Mouse (Mus musculus): ENCODE measurements around the gene Kcnd2.

Kcnd2 gene

DNA sequence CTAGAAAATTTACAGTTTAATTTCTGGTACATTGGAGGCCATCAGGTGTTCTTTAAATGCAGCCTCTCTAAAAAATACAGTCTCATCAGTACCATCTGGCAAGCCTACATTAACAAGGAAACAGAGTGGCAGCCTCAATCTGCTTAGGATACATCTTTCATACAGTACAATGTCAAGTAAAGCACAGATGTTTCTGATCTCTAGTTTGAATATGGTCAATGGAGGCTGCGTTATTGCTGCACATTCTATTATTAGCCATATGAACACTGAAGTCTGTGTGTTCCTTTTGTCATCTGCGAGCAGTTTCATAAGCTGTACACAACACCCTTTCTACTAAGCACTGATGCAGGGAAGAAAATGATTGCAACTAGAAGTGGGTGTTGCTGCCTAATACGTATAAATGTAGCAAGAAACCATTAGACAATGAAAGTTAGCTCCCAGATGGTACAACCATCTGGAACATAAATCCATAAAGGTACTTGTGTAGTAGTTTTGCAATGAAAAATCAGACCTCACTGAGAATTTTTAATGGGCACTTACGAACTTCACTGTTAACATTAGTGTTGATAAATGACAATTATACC lies 209.0 kb downstream of the Kcnd2 start:
- DNase-seq (ENCODE audit: low read depth, low spot score) = no peak

- DNase-seq (ENCODE audit: low read depth, low spot score) = no peak
Observed at GRCm38 (mm10) chr6:21431120-21431519, 215.8 kb downstream of the Kcnd2 start.

- DNase-seq (ENCODE audit: low read depth, low spot score) = no peak
Observed at GRCm38 (mm10) chr6:21464719-21465118, 249.4 kb downstream of the Kcnd2 start.

DNA sequence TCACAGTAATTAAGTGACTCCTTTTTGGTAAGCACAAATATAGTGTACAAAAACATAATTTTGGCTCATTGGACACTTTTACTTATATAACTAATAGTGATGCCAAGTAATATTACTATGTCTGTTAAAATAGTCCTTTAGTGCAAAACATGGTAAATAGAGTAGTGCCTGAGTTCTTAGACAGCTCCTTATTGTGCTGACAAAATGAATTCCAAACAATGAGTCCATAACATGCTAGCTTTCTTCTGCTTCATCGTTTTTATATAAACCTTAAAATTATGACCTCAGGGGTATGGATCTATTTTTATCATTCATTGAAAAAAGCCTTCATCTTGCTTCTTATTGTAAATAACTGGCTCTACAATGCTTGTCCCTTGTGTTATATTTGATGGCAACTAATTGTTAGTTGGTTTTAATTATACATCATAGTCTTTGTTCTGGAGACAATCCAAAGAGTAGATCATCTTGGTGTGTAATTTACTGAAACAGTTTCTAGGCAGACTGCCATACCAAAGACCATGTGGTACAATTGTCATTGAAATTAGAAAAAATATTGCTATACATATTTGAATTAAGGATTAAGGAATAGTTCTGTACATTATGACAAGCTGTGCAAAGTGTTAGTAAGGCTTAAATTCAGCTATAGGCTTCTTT lies 256.7 kb downstream of the Kcnd2 start:
- DNase-seq (ENCODE audit: low read depth, low spot score) = no peak

DNA sequence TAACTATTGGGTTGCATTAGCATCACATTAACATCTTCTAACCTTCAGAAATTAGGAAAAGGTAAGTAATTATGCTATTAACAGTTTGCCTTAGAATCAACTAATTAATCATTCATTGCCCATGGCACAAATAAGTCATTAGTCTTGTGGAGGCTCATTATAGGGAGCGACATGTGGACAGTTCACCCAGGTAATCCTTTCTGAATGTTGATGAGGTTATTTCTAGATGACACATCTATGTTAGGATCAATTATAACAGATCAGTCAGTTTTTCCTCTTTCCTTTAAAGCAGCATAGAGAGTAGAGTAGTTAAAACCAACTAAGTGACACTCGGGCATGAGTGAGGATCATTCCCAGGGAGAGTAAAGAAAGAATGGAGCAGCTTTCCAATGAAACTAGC lies 267.4 kb downstream of the Kcnd2 start:
- no peak for DNase-seq (ENCODE audit: low read depth, low spot score)

DNA sequence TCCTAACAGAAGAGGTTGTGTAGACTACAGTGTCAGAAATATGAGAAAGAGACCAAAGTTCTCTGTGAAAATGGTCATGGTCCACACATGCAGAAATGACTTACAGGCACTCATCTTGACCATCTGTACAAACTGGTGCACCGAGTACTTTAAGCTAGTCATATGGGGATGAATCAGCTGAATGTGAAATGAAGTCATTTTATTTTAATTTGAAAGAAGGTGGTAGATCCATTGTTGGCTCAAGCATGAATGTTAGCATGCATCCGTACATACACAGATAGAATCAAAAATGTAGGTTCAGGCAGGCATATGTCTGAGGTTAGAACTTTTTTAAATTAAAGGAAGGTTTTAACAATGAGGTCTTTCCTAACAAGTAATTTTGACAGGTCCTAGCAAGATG lies 273.2 kb downstream of the Kcnd2 start:
- no peak for DNase-seq (ENCODE audit: low read depth, low spot score)

- no peak for DNase-seq (ENCODE audit: low read depth, low spot score)
Observed at GRCm38 (mm10) chr6:21502921-21503320, 287.6 kb downstream of the Kcnd2 start.

GRCm38 (mm10) chr6:21510621-21511239 lies 295.4 kb downstream of the Kcnd2 start:
- DNase-seq (ENCODE audit: low read depth, low spot score) = no peak

- no peak for DNase-seq (ENCODE audit: low read depth, low spot score)
Observed at GRCm38 (mm10) chr6:21520351-21520750, 305.0 kb downstream of the Kcnd2 start.

GRCm38 (mm10) chr6:21527489-21528074 lies 312.3 kb downstream of the Kcnd2 start:
- DNase-seq (ENCODE audit: low read depth, low spot score) = no peak

GRCm38 (mm10) chr6:21534009-21534408 lies 318.7 kb downstream of the Kcnd2 start:
- DNase-seq (ENCODE audit: low read depth, low spot score) = no peak

DNA sequence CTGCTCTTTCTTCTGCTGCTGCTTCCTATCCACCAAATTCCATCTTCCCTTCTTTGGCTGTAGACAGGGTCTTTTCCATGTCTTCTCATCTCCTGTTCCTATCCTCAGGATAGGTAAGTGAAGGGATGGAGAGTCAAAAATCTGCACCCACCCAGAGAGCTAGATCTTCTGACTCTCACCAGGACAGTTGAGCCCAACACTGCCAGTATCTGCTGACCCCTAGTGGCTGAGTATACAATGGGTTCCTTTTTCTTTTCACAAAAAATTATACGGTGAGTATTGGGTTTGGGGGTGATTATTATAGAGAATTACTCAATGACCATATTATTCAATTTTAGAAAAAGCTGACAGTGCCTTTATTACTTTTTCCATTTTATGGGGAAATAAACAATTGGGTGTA lies 319.5 kb downstream of the Kcnd2 start:
- peak; percentile 8 for DNase-seq (ENCODE audit: low read depth, low spot score)

- DNase-seq (ENCODE audit: low read depth, low spot score) = no peak
Observed at GRCm38 (mm10) chr6:21551501-21551900, 336.2 kb downstream of the Kcnd2 start.

- no peak for DNase-seq (ENCODE audit: low read depth, low spot score)
Observed at GRCm38 (mm10) chr6:21570964-21571363, 355.7 kb downstream of the Kcnd2 start.

DNA sequence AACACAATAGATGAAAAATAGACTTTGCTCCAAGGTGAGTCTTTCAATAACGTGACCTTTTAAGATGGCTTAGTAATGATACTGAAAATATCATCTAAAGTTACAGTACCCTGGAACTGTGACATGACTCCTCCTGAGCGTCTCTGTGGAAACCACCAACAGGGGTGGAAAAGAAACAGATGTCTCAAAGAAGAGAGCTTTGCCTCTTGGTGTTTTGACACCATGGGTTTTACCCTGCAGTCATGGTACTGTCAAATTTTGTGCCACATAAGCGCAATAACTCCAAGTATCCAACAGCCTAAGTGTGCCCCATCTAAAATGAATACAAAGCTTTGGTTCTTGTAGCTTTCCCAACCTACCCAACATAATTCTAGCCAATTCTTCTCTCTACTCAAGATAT lies 374.9 kb downstream of the Kcnd2 start:
- no peak for DNase-seq (ENCODE audit: low read depth, low spot score)

GRCm38 (mm10) chr6:21597424-21597823 lies 382.1 kb downstream of the Kcnd2 start:
- DNase-seq (ENCODE audit: low read depth, low spot score) = no peak

- DNase-seq (ENCODE audit: low read depth, low spot score) = no peak
Observed at GRCm38 (mm10) chr6:21609381-21610059, 394.2 kb downstream of the Kcnd2 start.

DNA sequence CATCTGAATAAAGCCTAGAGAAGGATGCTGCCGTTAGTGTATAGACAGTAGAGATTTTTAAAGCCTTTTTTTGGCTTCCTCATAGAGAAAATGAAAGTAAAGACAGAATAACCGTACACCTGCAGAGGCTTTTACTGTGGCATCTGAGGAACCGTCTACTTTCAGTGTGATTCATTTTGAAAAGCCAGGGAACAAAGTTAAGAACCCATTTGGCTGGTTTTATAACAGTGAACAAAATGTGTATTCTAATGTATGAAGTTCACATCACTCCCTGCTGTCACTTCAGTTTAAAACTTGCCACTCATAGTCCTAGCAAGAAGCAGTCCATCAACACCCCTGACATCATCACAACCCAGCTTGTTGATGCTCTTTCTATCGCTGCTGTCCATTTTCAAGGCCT lies 414.7 kb downstream of the Kcnd2 start:
- DNase-seq (ENCODE audit: low read depth, low spot score) = peak; percentile 73

GRCm38 (mm10) chr6:21655681-21656080 lies 440.4 kb downstream of the Kcnd2 start:
- DNase-seq (ENCODE audit: low read depth, low spot score) = no peak

- DNase-seq (ENCODE audit: low read depth, low spot score) = no peak
Observed at GRCm38 (mm10) chr6:21664135-21664534, 448.8 kb downstream of the Kcnd2 start.

GRCm38 (mm10) chr6:21664638-21665037 lies 449.3 kb downstream of the Kcnd2 start:
- no peak for DNase-seq (ENCODE audit: low read depth, low spot score)

GRCm38 (mm10) chr6:21684252-21684651 lies 468.9 kb downstream of the Kcnd2 start:
- DNase-seq (ENCODE audit: low read depth, low spot score) = no peak

All from A20 (cell line).